14 mouse cellular contexts compared by ENCODE assay signal in the genomic region with DNA sequence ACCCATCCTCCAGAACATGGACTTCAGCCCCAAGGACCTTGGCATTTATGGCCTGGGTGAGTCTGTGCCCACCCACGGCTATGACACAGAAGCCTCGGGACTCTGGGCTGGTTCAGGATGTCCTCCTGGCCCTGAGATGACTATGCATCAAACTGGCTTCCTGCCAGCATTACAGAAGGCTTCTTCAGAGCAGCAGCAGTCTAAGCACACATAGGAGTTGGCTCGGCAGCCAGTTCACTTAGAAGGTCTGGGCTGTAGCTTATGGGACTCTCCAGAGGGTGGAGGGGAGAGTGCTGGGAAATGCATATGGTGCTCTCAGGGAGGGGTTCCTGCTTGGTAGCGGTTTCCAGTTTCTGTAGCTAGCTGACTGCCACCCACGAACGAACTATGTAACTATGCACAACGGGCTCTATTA. TPM values are rescaled to one million over a fixed set of nuclear protein-coding genes. Genes with fewer than 3 reads are reported as not detected.
DNase-seq lines count a peak whose midpoint lies in the region; ATAC-seq and TF ChIP-seq lines count a peak whose summit lies in the region.
"Had no signal": no experiment of that assay in that cellular context is flagged by ENCODE, and none has a peak within 500 bp of the region (broad histone marks: within the 10 kb centered on the region; RNA-seq: fewer than 3 reads in every experiment).

No protein-coding gene starts in this region.

- no peaks in the 10 kb centered on the region for H3K9me3 ChIP-seq in E14TG2a.4 (ENCODE audit: low read length)
- H3K9me3 ChIP-seq: liver, embryonic 13.5 days; neural tube, embryonic 15.5 days had no signal

- H3K27me3 ChIP-seq in E14TG2a.4 (ENCODE audit: insufficient read depth, low read length): no peaks in the 10 kb centered on the region
- H3K27me3 ChIP-seq: liver, embryonic 13.5 days; neural tube, embryonic 15.5 days had no signal

- peak overlapping the region; percentile 53 for H3K4me3 ChIP-seq in E14TG2a.4 (replicated peaks; ENCODE audit: low read length)
- H3K4me3 ChIP-seq: liver, embryonic 13.5 days; neural tube, embryonic 15.5 days had no signal

- TF ChIP-seq CTCF in E14TG2a.4 (conservative IDR thresholded peaks at IDR 0.05; ENCODE audit: low read length): no peak

- no peak for DNase-seq in frontal cortex, postnatal 36 days (ENCODE audit: low spot score in 2 of 2)
- peak; percentile 42 for DNase-seq in 3T3-L1 (ENCODE audit: low read depth, low spot score)
- DNase-seq in adrenal gland, postnatal 25 days: peak; percentile 49
- no peak for DNase-seq in urinary bladder, postnatal 25 days (ENCODE audit: low spot score)
- no peak for DNase-seq in frontal cortex, postnatal 25 days (ENCODE audit: low spot score in 2 of 2)
- DNase-seq: heart, adult 18-20 months; heart, postnatal 14 days; liver, embryonic 13.5 days had no signal

- no peaks in the 10 kb centered on the region for H3K36me3 ChIP-seq in E14TG2a.4 (ENCODE audit: insufficient read depth, low read length)
- H3K36me3 ChIP-seq: liver, embryonic 13.5 days; neural tube, embryonic 15.5 days had no signal

- 0 out of 2 replicates have a peak, but pooled peaks have one; percentile 17 for ATAC-seq in frontal cortex, adult (ENCODE audit: low TSS enrichment)
- no peak for ATAC-seq in megakaryocyte-erythroid progenitor cell, adult 5-6 weeks (replicated peaks; ENCODE audit: low FRiP score, low TSS enrichment, poor library complexity, severe bottlenecking)

- peaks cover 94% of the 10 kb centered on the region for H3K4me1 ChIP-seq in E14TG2a.4 (replicated peaks; ENCODE audit: low read depth, low read length)

RNA-seq across cellular contexts. Expression of a gene that starts 17.7 kb away (rescaled TPM):
- 9.6 and 10.2 TPM in 2 replicates for total RNA-seq in adrenal gland, postnatal 25 days (2021)
- total RNA-seq in megakaryocyte-erythroid progenitor cell, adult 5-6 weeks (2014; fragmentation: Nextera tagmentation): 3.8 and 8.2 TPM in 2 replicates
- 11.5 and 15.8 TPM in 2 replicates for total RNA-seq in megakaryocyte-erythroid progenitor cell, adult 5-6 weeks (2017)

RNA-seq across cellular contexts. Expression of a gene that starts 17.8 kb away (rescaled TPM):
- 5.5 and 7.6 TPM in 2 replicates for total RNA-seq in adrenal gland, postnatal 25 days (2021)
- 9.2 and 13.8 TPM in 2 replicates for total RNA-seq in megakaryocyte-erythroid progenitor cell, adult 5-6 weeks (2014; fragmentation: Nextera tagmentation)
- total RNA-seq in megakaryocyte-erythroid progenitor cell, adult 5-6 weeks (2017): 8.1 and 10.8 TPM in 2 replicates

RNA-seq across cellular contexts. Expression of a gene that starts 21.0 kb away (rescaled TPM):
- total RNA-seq in adrenal gland, postnatal 25 days (2021): 43.3 and 47.7 TPM in 2 replicates
- 7.4 and 12.1 TPM in 2 replicates for total RNA-seq in megakaryocyte-erythroid progenitor cell, adult 5-6 weeks (2014; fragmentation: Nextera tagmentation)
- total RNA-seq in megakaryocyte-erythroid progenitor cell, adult 5-6 weeks (2017): 4.9 and 6.5 TPM in 2 replicates

RNA-seq across cellular contexts. Expression of a gene that starts 31.8 kb away (rescaled TPM):
- total RNA-seq in adrenal gland, postnatal 25 days (2021): not detected in 2 replicates
- not detected in 2 replicates for total RNA-seq in megakaryocyte-erythroid progenitor cell, adult 5-6 weeks (2014; fragmentation: Nextera tagmentation)
- not detected in 2 replicates for total RNA-seq in megakaryocyte-erythroid progenitor cell, adult 5-6 weeks (2017)
- total RNA-seq: heart, adult 18-20 months; heart, postnatal 14 days; layer of hippocampus, adult 18-20 months; left cerebral cortex, postnatal 25 days had no signal

RNA-seq across cellular contexts. Expression of a gene that starts 31.8 kb away (rescaled TPM):
- total RNA-seq in adrenal gland, postnatal 25 days (2021): 14.7 and 22.7 TPM in 2 replicates
- 12.2 and 21.1 TPM in 2 replicates for total RNA-seq in megakaryocyte-erythroid progenitor cell, adult 5-6 weeks (2014; fragmentation: Nextera tagmentation)
- 25.5 and 28.1 TPM in 2 replicates for total RNA-seq in megakaryocyte-erythroid progenitor cell, adult 5-6 weeks (2017)

Comparison
In these comparisons a context has a peak if more than half of its experiments do, and no peak if none do; other contexts are left out.
1. DNase-seq: peak in 3T3-L1 (single experiment) and adrenal gland, postnatal 25 days (single experiment); none in frontal cortex, postnatal 36 days (0 of 2), urinary bladder, postnatal 25 days (single experiment) and frontal cortex, postnatal 25 days (0 of 2).